Mouse (Mus musculus): ENCODE data around the gene Patj. TPM values are rescaled to one million over a fixed set of nuclear protein-coding genes. Genes with fewer than 3 reads are reported as not detected.
"Not testable (repeated sequence)": the region's sequence is repeated elsewhere in the genome, so short reads cannot be mapped to it uniquely, and the experiment has no call there.

Patj gene
- polyA plus RNA-seq (2012; rRNA removed), result 15.8 and 15.9 TPM in 2 replicates

DNA sequence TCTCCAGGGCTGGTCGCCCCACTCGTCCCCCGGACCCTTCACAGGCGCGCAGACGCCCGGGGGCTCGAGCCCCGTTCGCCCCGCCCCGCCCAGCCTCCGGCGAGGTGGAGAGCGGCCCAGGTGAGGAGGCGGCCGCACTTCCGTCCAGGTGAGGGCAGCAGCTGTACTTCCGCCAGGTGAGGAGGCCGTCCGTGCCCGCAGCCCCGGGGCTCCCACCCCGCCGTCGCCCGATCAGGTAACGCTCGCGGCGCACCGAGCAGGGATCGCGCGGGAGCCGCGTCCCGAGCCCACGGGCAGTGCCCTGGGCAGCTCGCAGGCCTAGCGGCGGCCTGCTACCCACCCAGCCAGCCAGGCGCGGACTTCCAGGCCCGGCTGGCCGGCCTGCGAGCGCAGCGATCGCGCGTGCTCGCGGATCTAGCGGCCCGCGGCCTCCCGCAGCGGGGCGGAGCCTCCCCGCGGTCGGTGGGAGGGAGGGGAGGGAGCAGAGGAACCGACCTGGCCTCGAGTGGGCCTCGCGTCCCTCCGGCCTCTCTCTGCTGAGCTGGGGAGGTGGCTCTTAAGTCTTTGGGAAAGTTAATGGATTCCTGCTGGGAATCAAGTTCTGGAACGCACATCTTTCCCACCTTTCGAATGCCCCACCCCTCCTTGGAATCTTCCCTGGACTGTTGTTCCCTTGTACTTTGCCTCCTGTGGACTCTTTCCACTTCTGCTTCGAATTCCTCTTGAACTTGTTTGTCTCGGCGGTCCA is at the start of gene Patj:
TSS of gene Patj (plus strand) at position 96 of the 748 bp plus-strand sequence.
- DNase-seq (ENCODE audit: extremely low spot score in 1 of 2, low spot score in 1 of 2), result peak in 1 of 2 experiments; percentile 50

DNA sequence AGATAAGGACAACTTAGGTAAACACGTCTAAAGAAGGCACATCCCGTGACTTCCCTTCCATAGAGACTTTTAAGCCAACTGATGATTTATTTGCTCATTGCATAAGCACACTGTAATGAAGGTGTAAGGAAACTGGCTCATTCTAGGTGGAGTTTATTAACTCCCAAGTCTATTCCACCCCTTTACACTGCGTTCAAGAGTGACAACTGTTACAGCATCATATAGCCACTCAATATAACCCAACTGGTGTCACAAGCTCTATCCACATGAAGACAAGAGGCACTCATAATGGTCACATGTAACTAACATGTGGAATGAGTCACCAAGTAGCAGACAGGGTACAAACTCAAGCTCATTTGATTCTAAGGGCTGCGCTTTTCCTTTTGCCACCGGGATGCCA is 47.0 kb upstream of the Patj start:
- DNase-seq (ENCODE audit: extremely low spot score in 1 of 2, low spot score in 1 of 2), result no peak

DNA sequence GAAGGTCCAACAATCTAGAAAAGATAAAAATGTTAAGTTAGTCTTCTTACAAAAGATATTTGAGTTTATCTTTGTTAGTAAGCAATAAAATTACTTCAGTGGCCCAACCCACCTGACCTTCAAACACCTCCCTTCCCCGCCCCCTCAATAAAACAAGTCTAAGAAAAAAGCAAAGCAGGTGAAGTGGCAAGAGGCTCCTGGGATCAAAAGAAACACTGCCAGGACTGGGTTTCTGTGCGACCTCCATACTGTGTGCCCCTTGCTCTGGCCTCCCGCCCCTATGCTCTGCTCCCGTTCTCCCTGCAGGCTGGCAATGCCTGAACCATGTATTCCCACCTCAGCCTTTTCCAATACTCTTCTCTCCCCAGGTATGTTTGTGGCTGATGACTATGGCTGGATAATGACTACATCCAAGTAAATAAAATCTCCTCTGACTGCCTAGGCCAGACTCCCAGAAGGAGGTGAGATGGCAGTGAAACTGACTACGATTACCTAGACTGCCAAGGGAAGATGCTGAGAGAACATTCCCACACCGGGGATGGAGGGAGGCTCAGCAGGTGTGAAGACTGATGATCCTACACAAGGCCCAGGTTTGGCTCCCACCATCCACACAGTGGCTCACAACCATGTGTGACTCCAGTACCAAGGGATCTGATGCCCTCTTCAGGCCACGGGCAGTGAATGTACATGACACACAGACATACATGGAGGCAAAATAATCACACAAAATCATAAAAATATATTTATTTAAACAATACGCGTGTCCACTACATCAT is 37.4 kb upstream of the Patj start:
- no peak for DNase-seq (ENCODE audit: extremely low spot score in 1 of 2, low spot score in 1 of 2)

- no peak for DNase-seq (ENCODE audit: extremely low spot score in 1 of 2, low spot score in 1 of 2)
Measured at GRCm38 (mm10) chr4:98375401-98375800, 20.2 kb upstream of the Patj start.

DNA sequence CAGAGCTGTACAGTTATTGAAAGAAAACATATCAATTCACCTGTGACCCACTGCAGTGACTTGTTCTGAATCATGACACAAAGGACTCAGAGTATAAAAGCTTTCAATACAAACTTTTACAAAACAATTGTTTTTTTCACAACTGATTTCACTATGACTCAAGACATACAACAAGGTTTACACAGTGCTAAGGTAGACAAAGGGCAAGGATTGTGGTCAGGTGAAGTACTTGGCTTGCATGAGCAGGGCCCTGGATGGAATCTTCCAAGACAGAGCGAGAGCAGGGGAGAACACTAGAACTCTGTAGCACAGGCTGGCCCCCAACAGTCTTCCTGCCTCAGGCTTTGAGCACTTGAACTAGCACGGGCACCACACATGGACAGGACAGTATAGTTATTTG is 18.6 kb upstream of the Patj start:
- no peak for DNase-seq (ENCODE audit: extremely low spot score in 1 of 2, low spot score in 1 of 2)

DNA sequence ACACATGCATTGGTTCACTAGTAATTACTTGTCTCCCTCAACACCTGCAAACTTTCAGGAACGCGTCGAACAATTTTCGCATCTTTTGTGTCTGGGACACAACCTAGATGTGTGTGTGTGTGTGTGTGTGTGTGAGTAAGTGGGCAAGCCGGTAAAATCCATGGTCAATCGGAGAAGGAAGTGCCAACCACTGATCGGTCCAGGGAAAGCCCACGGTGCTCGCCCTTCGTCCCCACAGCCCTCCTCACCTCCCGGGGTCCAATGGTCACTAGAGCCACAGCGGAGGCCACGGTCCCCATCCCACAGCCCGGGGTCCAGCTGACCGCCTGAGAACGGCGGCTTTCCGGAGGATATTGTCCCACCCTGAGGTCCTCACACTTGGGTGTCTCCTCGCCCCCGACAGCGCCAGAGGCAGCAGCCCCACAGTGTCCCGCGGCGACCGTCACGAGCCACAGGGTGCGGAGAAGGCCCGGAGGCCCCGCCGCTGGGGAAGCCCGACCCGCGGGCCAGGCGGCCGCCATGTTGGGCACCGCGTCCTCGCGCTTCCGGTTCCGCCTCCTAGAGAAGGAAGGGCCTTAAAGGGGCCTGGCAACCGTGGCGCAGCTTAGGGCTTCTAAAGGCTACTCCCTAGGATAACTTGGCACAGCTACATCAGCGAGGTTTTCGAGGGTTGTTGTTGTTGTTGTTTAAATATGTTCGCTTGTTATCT is 12.7 kb upstream of the Patj start, which contains the start of gene Tm2d1:
TSS of gene Tm2d1 (minus strand) at position 591 of the 709 bp plus-strand sequence.
- DNase-seq (ENCODE audit: extremely low spot score in 1 of 2, low spot score in 1 of 2), result peak; percentile 55 to 84

GRCm38 (mm10) chr4:98385036-98385435 is 10.5 kb upstream of the Patj start:
- DNase-seq (ENCODE audit: extremely low spot score in 1 of 2, low spot score in 1 of 2), result no peak

GRCm38 (mm10) chr4:98395346-98395689 is 267 bp upstream of the Patj start:
- DNase-seq (ENCODE audit: extremely low spot score in 1 of 2, low spot score in 1 of 2), result peak in 1 of 2 experiments; percentile 10

GRCm38 (mm10) chr4:98400926-98401583 is 5.5 kb downstream of the Patj start:
- no peak for DNase-seq (ENCODE audit: extremely low spot score in 1 of 2, low spot score in 1 of 2)

GRCm38 (mm10) chr4:98401584-98401962 is 6.0 kb downstream of the Patj start:
- DNase-seq (ENCODE audit: extremely low spot score in 1 of 2, low spot score in 1 of 2), result no peak

GRCm38 (mm10) chr4:98403492-98403891 is 7.9 kb downstream of the Patj start:
- peak in 1 of 2 experiments; percentile 10 for DNase-seq (ENCODE audit: extremely low spot score in 1 of 2, low spot score in 1 of 2)

DNA sequence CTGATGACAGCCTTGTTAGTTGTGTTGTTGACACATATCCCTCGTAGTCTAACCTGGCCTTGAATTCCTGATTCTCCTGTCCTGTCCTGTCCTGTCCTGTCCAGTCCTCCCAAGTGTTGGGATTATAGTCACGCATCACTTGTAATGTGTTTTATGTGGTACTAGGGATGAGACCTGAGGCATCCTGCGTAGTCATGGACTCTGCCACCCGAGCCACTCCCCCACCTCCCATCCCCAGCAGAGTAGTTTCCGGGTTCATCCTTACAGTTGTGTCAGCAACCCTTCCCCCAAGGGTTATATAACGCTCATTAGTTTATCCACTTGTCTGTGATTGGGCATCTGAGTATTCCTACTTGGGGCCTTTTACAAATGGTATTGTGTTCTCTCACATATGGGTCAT is 8.8 kb downstream of the Patj start:
- no peak for DNase-seq (ENCODE audit: extremely low spot score in 1 of 2, low spot score in 1 of 2)

DNA sequence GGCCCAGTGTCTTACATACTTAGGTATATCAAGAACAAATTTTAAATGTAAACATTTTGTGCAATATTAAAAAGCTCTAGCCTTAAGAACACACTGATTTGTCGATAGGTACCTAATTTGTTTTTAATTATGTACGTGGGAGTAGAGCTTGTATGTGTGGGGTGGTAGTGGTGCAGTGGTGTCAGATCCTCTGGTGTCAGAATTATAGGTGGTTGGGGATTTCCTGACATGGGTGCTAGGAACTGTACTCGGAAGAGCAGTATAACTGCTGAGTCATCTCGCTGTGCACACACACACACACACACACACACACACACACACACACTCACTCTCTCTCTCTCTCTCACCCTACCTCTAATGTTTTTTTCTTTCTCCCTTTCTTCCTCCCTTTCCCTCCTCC is 12.9 kb downstream of the Patj start:
- DNase-seq (ENCODE audit: extremely low spot score in 1 of 2, low spot score in 1 of 2), result no peak

GRCm38 (mm10) chr4:98415150-98415549 is 19.6 kb downstream of the Patj start:
- DNase-seq (ENCODE audit: extremely low spot score in 1 of 2, low spot score in 1 of 2), result not testable (repeated sequence)

DNA sequence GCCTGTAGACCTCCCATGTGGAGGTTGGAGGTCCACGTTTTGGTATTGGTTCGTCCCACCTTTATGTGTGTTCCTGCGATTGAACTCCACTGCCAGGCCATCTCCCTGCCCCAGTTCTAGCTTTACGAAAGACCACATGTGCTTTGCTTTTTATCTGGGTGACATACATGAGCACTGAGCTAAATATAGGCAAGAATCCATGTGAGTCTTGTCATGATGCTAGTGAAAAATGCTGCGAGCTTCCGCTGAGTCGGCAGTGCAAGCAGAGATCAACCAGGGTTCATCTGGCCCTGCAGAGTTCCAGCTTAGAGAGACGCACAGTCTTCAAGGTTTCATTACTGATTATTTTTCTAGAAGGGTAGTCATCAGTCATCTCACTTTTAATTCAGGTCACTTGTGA is 32.8 kb downstream of the Patj start:
- DNase-seq (ENCODE audit: extremely low spot score in 1 of 2, low spot score in 1 of 2), result no peak

DNA sequence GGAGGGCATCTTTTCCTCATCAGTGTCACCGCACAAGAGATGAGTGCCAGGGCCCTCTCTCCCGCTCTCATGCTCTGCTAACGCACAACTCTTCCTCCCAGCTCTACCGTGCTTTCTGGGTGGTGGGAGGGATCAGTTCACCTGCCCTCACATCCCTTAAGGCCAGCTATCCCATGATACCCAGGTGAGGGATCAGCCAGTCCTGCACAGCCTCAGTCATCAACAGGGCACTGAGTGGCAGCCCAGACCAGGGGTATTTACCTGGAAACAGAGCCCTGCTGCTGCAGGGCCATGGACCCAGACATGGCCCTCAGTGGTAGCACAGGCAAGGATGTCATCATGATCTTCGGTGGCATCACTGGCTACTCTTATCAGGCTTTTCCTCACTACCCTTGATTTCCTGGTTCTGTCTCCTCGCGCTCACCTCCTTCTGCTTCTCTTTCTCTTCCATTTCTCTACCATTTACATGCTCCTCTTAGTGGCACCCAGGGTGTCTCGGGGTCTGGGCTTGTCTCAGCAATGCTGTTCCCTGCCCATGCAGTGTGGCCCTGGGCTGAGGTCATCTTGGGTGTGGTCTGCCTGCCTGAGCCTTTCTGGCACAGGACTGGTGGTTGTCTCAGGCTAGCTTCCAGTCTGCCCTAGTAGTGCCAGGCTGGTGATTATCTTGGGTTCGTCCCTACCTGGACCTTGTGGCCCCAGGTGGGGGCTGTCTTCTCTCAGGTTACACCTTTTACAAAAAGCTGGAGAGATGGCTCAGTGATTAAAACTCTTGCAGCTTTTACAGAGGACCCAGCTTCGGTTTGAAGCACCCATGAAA is 40.3 kb downstream of the Patj start:
- no peak for DNase-seq (ENCODE audit: extremely low spot score in 1 of 2, low spot score in 1 of 2)

- DNase-seq (ENCODE audit: extremely low spot score in 1 of 2, low spot score in 1 of 2), result no peak
Measured at GRCm38 (mm10) chr4:98436664-98437363, 41.2 kb downstream of the Patj start.

DNA sequence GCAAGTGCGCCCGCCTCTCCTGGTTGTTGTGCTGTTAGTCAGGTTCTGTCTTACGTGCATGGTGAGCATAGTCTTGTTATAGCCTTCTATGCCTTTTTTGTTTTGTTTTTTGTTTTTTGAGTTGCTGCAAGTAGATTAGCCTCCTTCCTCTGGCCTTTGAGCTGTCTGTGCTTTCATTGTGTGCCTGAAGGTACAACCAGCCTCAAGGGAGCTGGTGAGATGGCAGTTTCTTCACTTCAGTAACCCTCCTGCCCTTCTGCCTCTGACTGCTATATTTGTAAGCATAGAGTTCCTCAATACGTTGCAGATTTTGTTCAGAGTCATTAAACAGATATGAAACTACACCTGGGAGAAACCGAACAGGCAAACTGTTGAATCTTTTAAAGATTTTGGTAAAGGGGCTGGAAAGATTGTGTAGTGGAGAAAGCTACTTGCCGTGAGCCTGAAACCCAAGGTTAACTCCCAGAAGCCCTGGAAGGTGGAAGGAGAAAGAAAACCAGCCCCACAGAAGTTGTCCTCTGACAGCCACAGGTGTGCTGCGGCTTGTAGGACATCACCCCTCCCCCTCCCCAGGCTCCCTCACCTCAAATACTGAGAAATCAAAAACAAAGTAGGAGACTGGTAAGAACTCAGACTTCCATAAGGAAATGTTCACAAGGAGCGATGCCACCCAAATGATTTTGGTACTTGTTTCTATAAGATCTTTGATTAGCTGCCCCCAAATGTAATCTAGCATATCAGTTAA is 43.8 kb downstream of the Patj start:
- no peak for DNase-seq (ENCODE audit: extremely low spot score in 1 of 2, low spot score in 1 of 2)

- no peak for DNase-seq (ENCODE audit: extremely low spot score in 1 of 2, low spot score in 1 of 2)
Measured at GRCm38 (mm10) chr4:98441248-98441647, 45.7 kb downstream of the Patj start.

All from frontal cortex, adult 2 months (tissue).